Mouse (Mus musculus) kidney, adult 2 months (tissue): Measurements from ENCODE around the gene Baiap3. TPM values are rescaled to one million over a fixed set of nuclear protein-coding genes. Genes with fewer than 3 reads are reported as not detected.

Experiments
- DNase-seq: peaks from one replicate; pipeline ENCODE4 v3.0.0; 2021
- H3K27ac ChIP-seq: fragments of 200-500 bp; 2 replicates; pipeline ENCODE4 v1.5.1; 2012; ENCODE audit warnings: low read depth, low read length, control low read depth, inconsistent platforms; ENCODE audit not compliant: insufficient read depth
- H3K27me3 ChIP-seq: fragments of 200-500 bp; replicated peaks from 2 replicates; pipeline ENCODE4 v1.6.1; 2012; ENCODE audit warnings: mild to moderate bottlenecking, moderate library complexity, low read length, inconsistent platforms; ENCODE audit not compliant: control insufficient read depth, insufficient read depth
- H3K36me3 ChIP-seq: fragments of 200-500 bp; 2 replicates; pipeline ENCODE4 v1.6.1; 2012; ENCODE audit warnings: mild to moderate bottlenecking, moderate library complexity, low read length, inconsistent platforms; ENCODE audit not compliant: control insufficient read depth, insufficient read depth
- H3K4me1 ChIP-seq: fragments of 200-500 bp; 2 replicates; pipeline ENCODE4 v1.6.1; 2011; ENCODE audit warnings: low read length; ENCODE audit not compliant: control insufficient read depth, insufficient read depth
- H3K4me3 ChIP-seq: fragments of 200-500 bp; 2 replicates; pipeline ENCODE4 v1.5.1; 2011; ENCODE audit warnings: mild to moderate bottlenecking, low read depth, low read length, control low read depth; ENCODE audit not compliant: insufficient read depth
- CTCF ChIP-seq: fragments of 200-500 bp; conservative IDR thresholded peaks from 2 replicates; pipeline ENCODE4 v1.5.1; 2011; ENCODE audit warnings: low read depth, mild to moderate bottlenecking, control low read depth, low read length, moderate library complexity, mixed read lengths; ENCODE audit not compliant: insufficient read depth, insufficient read length
- POLR2A ChIP-seq: fragments of 200-500 bp; IDR thresholded peaks from one replicate; pipeline ENCODE4 v1.6.1; 2011; ENCODE audit warnings: low read depth, low read length, control low read depth
- WGBS: fragments of 180-500 bp; shearing (Covaris S2); methylation state at CpG from one replicate; pipeline ENCODE4 v1.1.7; 2018; 5-methylcytosine and 5-hydroxymethylcytosine counted together
- polyA plus RNA-seq: library from polyadenylated mRNA; depleted of rRNA; stranded (reverse); fragments of >200 nt; gene quantifications from 2 replicates; pipeline ENCODE4 v1.2.3, GENCODE M21; 2012

The Baiap3 gene
- polyA plus RNA-seq, 1 experiment: 5.6 TPM

GRCm38 (mm10) chr17:25221821-25222503 lies 34.2 kb downstream of the Baiap3 start:
- TF ChIP-seq CTCF (no peak), POLR2A (no peak)
- WGBS: 3% methylated on average over 19 of the region's 30 CpGs
- DNase-seq: peak; percentile 88
- Histone ChIP-seq H3K4me3 (peak overlapping the region; percentile 38), H3K27ac (peak overlapping the region; percentile 51), H3K36me3 (no peaks in the 10 kb centered on the region), H3K4me1 (peaks cover 29% of the 10 kb centered on the region), H3K27me3 (no peaks in the 10 kb centered on the region)

- Histone ChIP-seq H3K36me3 (no peaks in the 10 kb centered on the region), H3K27ac (peak overlapping the region; percentile 51; the same call in 1 of the 2 replicates), H3K4me3 (no peak overlapping the region), H3K4me1 (peaks cover 29% of the 10 kb centered on the region), H3K27me3 (no peaks in the 10 kb centered on the region)
- WGBS: 34% methylated on average over 1 of the region's 1 CpGs
- TF ChIP-seq POLR2A (no peak), CTCF (no peak)
- DNase-seq: peak; percentile 66
Measured at GRCm38 (mm10) chr17:25220746-25221145, 35.4 kb downstream of the Baiap3 start.

- WGBS: 93% methylated on average over 15 of the region's 15 CpGs
- TF ChIP-seq POLR2A (no peak), CTCF (no peak)
- peaks cover 25% of the 10 kb centered on the region for H3K4me1 ChIP-seq
Measured at GRCm38 (mm10) chr17:25219492-25220295, 36.5 kb downstream of the Baiap3 start.

GRCm38 (mm10) chr17:25218967-25219366 lies 37.2 kb downstream of the Baiap3 start:
- TF ChIP-seq POLR2A (no peak), CTCF (no peak)
- no peaks in the 10 kb centered on the region for H3K27me3 ChIP-seq
- H3K4me3 ChIP-seq: no peak overlapping the region
- 0 out of 2 replicates have a peak, but pooled peaks cover 2% of the 10 kb centered on the region for H3K36me3 ChIP-seq
- peaks cover 17% of the 10 kb centered on the region for H3K4me1 ChIP-seq
- H3K27ac ChIP-seq: no peak overlapping the region
- no peak for DNase-seq
- WGBS: 91% methylated on average over 9 of the region's 9 CpGs

More at GRCm38 (mm10) chr17:25219492-25220295, 36.5 kb downstream of the Baiap3 start:
- Histone ChIP-seq H3K4me3 (no peak overlapping the region), H3K27ac (no peak overlapping the region), H3K36me3 (0 out of 2 replicates have a peak, but pooled peaks cover 2% of the 10 kb centered on the region), H3K27me3 (no peaks in the 10 kb centered on the region)
- no peak for DNase-seq

- peaks cover 3% of the 10 kb centered on the region; the same call in 1 of the 2 replicates for H3K4me1 ChIP-seq
- WGBS: 86% methylated on average over 3 of the region's 3 CpGs
- H3K4me3 ChIP-seq: no peak overlapping the region
- no peak overlapping the region for H3K27ac ChIP-seq
- H3K36me3 ChIP-seq: peaks cover 2% of the 10 kb centered on the region; the same call in 1 of the 2 replicates
- no peak for DNase-seq
- no peak for TF ChIP-seq POLR2A
- TF ChIP-seq CTCF: no peak
- no peaks in the 10 kb centered on the region for H3K27me3 ChIP-seq
Measured at GRCm38 (mm10) chr17:25215431-25215830, 40.7 kb downstream of the Baiap3 start.

- Histone ChIP-seq H3K36me3 (peaks cover 2% of the 10 kb centered on the region; the same call in 1 of the 2 replicates), H3K27ac (peak overlapping the region; percentile 60), H3K27me3 (no peaks in the 10 kb centered on the region), H3K4me1 (peaks cover 3% of the 10 kb centered on the region; the same call in 1 of the 2 replicates), H3K4me3 (no peak overlapping the region)
- no peak for DNase-seq
- TF ChIP-seq CTCF (no peak), POLR2A (no peak)
- 66% methylated on average over 4 of the region's 4 CpGs for WGBS
Measured at GRCm38 (mm10) chr17:25211705-25212104, 44.5 kb downstream of the Baiap3 start.
